Mouse (Mus musculus) brain, adult 2 months (tissue): ENCODE results near the gene Gm17657.
"Not testable (repeated sequence)": the region's sequence is repeated elsewhere in the genome, so short reads cannot be mapped to it uniquely, and the experiment has no call there.

ENCODE experiments used
- DNase-seq: peaks from one replicate; pipeline ENCODE4 v3.0.0; 2011; ENCODE audit warnings: low read depth, low spot score

Gm17657 gene

DNA sequence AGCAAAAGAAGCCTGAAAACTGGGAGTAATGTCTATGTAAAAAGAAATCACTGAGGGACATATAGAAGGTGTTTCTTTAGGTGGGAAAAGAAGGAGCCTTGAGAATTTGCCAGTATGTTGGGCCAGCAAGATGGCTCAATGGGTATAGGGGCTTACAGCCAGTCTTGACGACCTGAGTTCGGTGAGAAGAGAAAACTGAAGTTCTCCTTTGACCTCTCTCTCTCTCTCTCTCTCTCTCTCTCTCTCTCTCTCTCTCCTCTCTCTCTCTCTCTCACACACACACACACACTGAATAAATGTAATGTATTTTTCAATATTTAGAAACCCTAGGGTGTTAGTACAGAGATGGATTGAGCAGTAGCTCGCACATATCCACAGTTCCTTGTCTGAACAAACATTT, 944 bp downstream of the Gm17657 start:
- DNase-seq = no peak

DNA sequence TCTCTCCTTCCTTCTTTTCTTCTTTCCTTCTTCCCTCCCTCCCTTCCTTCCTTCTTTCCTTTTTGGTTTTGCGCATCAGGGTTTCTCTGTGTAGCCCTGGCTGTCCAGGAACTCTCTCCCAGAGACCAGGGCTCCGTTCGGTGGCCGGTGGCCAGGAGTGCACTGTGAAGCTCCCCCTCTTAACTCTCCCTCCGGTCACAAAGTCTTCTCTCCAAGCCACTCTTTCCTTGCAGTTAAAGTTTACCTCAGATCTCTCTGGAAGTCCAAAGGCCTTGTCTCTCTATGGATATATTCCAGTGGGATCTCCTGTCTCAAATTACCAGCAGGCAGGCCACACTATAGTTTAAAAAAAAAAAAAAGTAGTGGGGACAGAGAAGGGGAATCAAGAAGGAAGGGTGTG, 4.2 kb downstream of the Gm17657 start:
- no peak for DNase-seq

DNA sequence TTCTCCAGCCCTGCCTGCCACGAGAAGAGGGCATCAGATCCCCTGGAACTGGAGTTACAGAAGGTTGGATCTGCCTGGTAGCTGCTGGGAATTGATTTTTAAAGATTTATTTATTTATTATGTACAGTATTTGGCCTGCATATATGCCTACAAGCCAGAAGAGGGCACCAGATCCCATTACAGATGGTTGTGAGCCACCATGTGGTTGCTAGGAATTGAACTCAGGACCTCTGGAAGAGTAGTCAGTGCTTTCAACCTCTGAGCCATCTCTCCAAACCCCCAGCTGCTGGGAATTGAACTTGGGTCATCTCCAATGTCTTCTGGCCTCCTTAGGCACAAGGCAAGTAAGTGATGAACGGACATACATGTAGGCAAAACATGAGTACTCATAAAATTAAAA, 5.4 kb downstream of the Gm17657 start:
- DNase-seq = no peak

DNA sequence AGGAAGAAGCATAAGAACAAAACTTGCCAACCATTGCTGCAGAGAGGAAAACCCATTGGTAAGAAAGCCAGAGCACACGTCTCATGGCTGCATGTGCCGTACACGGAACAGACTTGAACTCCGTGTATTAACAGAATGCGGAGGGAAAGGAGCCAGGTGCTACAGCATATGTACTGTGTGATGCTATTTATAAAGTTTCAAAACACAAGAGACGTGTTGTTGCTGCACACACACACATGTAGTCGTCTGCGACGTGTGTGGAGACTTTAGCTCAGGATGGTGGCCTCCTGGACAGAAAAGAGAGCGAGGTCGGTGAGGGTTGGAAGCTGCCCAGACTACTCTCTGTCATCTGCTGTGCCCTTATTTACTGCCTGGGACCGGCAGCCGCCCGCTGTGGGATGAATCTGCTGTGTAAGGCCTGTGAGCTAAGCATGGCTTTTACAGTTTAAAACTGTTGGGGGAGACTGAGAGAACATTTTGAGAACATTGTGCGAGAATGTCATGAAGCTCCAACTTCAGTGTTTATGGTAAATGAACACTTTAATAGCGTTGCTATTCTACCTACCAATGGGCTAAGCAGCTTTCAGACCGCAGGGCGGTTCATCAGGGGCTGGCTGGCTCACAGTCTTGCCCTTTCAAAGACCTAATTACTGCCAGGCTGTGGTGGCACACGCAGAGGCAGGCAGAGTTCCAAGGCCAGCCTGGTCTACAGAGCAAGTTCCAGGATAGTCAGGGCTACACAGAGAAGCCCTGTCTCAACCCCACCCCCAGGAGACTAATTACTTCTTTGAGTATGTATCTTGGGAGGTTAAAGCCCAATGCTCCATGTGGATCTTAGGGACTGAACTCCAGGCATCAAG, 6.4 kb downstream of the Gm17657 start:
- DNase-seq = peak; percentile 70

DNA sequence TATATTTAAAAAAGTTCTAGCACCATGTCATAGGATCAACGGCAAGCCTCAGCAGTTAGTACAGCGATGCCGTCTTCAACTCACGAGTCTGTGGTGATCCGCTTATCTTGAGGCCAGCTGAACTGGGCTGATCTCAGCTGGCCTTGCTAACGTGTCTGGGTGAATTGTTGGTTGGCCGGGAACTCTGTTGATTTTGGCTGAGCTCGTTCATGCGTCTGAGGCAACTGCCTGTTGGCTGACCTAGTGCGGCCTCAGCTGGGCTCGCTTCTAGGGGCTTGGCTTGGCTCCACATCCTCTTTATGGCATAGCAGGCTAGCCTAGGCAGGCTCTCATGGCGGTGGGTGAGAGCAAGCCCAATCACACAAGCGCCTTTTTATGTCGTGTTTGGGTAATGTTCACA, 8.0 kb downstream of the Gm17657 start:
- DNase-seq = peak; percentile 77

DNA sequence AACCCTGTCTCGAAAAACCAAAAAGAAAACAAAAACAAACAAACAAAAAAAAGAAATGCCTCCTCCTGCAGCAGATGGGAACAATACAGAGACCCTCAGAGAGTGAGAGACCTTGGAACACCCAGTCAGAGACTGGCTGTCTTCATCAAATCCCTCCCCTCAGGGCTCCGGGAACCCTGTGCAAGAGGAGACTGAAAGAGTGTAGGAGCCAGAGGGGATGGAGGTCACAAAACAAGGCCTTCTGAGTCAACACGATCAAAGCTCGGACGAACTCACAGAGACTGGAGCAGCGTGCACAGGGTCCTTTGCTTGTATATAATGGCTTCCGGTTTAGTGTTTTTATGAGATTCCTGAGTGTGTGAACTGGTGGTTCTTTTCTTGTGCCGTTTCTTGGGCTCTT, 9.0 kb downstream of the Gm17657 start:
- no peak for DNase-seq

DNA sequence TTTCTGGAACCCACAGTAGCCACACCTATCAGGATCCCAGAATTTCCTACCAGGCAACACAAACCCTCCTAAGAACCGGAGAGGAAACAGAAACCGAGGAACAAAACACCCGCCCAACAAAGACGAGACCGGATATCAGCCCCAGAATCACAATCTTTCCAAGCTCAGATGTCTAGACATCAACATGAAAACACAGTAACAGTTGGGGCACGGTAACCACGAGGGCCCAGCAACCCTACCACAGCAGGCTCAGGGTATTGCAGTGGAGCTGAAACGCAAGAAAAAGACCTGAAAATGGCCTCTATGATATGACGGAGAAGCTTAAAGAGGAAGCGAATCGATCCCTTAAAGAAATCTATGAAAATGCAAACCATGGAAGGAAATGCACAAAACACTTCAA, 15.6 kb downstream of the Gm17657 start:
- no peak for DNase-seq

DNA sequence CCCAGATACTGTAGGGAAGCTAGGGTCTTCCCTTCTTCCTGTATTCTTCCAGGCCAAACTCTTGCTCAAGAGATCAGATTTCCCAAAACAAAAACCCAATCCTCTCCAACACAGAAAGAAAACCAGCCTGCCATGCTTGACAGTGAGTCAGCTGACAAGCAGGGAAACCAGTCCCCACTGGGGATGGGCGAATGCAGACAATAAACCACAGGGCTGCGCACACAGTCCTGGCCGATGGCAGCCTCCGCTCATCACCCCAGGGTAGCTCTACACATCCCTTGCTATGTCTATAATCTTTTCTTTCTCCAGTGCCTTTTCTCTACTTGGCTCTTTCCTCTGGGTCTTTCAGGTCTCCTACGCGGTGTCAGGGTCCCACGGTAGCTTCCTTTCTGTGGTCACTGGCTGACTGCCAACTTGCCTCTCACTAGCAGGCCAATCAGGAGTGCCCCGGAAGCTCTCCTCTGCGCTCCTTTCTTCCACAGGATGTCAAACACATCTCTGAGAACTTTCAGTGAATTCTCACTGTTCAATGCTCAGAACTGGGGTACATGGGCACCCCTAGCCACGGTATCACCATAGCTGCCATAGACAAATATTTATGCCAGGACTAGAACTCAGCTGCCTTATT, 17.6 kb downstream of the Gm17657 start:
- DNase-seq = no peak

DNA sequence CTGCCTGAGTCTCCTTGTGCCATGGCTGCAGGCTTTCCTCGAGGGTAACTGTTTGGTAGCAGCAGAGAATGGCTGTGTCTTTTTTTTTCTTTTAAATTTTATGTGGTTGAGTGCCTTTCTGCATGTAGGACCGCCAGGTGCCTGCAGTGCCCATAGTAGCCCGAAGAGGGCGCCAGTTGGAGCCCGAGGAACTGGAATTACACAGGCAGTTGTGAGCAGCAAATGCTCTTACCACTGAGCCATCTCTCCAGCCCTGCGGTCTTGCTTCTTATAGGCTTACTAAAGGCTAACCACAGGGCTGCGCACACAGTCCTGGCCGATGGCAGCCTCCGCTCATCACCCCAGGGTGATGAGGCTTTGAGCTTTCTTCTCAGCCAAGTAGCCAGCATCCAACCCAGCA, 18.2 kb downstream of the Gm17657 start:
- DNase-seq = no peak

DNA sequence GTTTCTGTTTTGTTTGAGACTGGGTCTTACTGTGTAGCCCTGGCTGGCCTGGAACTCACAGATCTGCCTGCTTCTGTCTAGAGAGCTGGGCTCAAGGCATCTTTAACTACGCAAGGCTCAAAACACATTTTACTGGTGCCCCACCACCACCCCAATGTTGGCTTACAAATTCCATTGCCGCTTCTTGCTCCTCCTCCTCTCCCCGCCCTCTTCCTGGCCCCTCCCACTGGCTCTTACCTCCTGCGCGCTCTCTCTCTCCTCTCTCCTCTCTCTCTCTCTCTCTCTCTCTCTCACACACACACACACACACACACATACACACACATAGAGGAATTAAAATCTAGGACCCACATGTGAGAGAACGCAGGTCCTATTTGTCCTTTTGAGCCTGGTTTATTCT, 18.9 kb downstream of the Gm17657 start:
- no peak for DNase-seq

DNA sequence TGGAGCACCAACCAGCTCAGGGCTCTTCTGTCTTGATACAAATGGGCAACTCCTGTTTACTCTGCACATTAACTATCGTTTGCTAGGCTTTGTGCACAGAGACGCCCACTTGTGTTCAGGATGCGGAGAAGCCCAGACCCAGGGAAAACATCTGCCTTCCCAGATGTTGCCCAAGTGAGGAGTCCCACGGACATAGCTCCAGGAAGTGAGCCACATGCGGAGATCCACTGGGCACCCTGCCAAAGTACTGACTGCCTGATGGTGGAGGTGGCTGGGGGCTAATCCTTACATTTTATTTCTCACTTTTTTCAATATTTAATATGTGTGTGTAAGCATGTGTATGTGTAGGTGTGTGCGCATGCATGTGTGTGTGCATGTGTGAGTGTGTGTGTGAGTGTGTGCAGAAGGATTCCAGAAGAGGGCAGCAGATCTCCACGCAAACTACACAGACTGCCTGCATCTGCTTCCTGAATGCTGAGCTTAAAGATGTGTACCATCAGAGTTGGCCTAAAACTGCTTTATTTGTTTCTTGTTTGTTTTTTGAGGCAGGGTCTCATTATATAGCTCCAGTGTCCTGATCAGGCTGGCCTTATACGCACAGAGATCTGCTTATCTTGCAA, 20.8 kb downstream of the Gm17657 start:
- peak; percentile 20 for DNase-seq

DNA sequence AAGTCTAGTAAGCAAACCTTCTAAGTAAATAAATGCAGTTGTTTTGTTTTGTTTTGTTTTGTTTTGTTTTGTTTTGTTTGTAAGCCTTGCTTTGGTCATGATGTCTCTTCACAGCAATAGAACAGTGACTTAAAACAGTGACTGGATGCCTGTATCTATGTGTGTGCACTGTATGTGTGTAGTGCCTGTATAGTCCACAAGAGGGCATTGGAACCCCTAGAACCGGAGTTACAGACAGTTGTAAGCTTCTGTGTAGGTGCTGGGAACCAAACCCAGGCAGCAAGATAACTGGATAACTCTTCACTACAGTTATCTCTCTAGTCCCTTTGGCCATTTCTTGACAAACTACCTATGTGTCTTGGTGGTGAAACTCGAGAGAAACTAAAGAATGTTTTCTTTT, 23.8 kb downstream of the Gm17657 start:
- DNase-seq = no peak

DNA sequence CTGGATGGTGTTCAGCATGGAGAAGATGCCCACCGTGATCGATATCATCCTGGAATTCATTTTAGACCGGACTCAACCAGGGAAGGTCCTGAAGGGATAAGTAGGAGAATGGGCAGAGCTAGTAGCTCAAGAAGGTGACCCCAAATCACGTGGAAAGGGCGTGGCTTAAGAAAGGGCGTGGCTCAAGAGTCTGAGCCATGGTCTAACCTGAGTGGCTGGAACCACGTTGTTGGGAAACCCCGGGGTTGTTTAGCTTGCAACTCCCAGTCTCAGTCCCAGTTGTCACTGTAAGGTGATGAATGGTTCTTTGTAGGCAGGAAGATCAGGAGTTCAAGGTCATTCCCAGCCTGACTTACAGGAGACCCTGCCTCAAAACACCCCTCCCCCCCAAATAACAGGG, 29.7 kb downstream of the Gm17657 start:
- DNase-seq = no peak

DNA sequence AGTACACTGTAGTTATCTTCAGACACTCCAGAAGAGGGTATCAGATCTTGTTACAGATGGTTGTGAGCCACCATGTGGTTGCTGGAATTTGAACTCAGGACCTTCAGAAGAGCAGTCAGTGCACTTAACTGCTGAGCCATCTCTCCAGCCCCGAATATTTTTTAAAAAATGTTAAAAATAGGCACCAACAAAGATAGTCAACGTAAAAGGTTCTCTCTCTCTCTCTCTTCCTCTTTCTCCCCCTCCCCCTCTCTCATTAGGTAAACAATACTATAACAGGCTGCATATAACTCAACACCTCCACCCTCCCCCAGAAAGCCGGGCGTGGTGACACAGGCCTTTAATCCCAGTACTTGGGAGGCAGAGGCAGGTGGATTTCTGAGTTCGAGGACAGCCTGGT, 30.8 kb downstream of the Gm17657 start:
- DNase-seq = not testable (repeated sequence)

DNA sequence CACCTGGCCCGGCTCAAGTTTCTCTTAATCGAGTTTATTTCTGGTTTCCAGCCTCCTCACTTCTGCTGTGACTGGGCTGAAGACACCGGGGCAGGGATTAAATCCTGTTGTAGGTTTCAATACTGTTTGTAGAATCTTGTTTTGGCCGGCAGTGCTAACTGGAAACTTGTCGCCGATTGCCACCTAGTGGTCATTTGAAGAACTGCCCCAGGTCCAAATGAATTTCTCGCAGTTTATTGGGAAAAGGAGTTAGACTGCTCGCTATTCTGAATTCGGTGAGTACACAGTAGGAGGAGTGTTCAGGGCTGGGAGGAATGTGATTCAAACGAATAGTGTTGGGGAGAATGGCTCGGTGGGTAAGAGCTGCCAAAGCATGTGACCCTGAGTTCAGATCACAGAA, 35.0 kb downstream of the Gm17657 start:
- DNase-seq = peak; percentile 90

DNA sequence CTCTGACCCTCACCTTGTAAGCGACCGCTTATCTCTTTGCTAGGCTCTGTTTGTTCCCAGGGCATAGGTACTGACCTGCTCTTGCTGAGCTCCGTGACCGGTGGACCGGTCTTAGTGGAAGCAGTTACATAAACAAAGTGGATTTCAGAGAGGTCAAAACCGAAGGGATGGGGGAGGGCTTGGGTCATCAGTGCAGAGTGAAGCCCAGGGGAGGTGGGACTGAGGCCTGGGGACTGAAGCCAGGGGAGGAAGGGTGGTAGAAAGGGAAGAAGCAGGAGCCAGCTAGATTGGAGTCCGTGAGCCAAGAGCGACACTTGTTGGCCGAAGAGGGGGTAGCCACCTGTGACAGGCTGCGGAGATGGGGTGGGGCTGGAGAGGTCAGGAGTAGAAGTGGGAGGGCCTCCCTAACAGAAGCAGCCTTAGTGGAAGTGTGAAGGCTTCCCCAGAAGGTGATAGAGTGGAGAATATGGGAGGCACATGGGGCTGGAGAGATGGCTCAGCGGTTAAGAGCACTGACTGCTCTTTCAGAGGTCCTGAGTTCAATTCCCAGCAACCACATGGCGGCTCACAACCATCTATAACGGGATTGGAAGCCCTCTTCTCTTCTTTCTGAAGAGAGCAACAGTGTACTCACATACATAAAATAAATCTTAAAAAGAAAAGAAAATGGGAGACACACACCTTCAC, 36.3 kb downstream of the Gm17657 start:
- no peak for DNase-seq

DNA sequence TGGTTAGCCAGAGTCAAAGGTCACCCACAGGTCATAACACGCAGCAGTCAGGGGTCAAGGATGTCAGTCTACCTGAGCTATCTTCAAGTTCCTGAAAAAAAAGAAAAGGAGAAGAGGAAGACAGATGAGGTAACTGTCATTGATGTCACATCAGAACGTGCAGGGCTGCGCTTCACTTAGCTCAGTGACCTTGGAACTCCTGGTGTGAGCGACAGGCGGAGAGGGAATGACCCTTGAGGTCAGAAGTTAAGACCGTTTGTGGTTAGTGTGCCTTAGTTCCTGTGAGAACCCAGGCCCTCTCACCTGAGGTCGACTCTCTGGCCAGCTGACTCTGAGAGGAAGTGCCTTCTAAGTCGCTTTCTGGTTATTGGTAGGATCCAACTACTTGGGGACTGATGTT, 38.7 kb downstream of the Gm17657 start:
- no peak for DNase-seq

DNA sequence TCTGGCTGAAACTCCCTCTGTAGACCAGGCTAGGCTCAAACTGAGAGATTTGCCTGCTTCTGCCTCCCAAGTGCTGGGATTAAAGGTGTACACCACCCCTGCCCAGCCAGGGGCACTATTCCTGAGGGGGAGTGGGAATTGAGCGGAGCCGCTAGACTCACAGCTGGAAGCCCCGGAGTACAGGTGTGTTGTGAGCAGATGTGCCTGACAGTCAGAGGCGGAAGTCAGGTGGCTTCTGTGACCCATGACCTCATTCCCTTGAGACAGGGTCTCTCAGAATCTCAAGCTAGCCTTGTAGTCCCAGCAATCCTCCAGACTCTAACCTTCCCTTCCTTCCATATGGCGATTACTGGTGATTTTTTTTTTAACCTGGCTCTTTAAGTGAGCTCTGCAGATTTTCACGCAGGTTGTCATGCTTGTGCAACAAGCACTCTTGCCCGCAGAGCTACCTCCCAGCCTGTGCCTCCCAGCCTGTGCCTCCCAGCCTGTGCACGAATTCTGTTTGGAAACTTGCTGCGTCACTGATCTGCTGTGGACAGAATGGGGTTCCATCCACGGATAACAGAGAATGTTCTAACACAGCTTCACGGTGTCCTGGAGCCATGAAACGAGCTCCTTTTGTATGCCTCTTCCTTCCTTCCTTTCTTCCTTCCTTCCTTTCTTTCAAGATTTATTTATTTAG, 40.4 kb downstream of the Gm17657 start:
- no peak for DNase-seq

DNA sequence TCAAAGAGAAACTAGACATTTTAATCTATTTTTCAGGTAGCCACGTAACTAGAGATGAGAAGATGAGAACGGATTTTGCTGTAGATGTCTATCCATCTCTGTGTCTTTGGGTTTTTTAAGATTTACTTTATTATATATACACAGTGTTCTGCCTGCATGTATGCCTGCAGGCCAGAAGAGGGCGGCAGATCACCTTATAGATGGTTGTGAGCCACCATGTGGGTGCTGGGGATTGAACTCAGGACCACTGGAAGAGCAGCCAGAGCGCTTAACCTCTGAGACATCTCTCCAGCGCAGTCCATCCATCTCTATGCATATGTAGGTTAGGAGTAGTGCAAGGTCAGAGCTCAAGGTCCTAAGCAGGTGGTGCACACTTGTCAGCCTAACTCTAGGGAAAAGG, 45.7 kb downstream of the Gm17657 start:
- DNase-seq = no peak

DNA sequence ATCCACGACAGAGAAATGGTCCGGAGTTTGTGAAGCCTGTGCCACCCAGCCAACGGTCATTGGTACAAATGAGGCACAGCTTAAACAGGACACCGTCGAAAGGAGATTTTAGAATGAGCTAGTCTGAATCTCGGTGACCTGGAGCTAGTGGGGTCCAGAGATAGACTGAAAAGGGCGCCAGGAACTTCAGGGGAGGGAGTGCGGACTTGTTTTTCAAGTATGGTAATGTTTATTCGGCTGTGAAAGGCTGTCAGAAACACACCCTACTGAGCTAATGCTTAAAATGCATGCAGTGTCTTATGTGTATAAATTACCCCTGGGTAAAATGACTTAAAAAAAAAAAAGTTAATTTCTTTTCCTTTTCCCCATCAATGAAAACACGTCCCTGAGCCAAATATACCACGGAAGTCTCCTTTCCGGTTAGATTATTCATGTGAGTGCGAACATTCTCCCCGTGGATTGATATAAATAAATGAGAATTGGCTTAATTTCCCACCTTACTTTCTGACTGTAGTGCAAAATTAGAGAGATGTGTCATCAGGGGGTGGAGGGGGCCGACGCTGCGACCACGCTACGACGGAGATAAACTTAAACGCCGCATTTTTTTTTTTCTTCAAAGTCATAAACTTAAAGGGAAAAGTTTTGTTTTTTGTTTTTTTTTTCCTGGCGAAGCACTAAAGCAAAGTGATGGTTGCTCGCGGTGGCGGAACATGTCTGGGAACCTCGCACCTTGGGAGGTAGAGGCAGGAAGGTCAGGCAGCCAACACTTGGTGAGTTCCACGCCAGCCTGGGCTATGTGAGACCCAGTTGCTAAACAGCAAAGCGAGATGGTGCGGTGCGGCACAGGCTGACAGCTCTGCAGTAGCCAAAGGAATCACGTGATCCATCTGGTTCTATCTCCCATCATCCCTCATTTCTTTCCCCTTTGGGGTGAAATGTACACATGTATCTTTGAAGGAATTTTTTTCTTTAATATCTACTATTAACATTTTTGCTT, 46.5 kb downstream of the Gm17657 start:
- peak; percentile 19 for DNase-seq
